Mouse (Mus musculus) testis, postnatal 14 days (tissue): Measurements from ENCODE around the gene Fam71e1.
A peak's percentile ranks its signal among the peaks of the same experiment; 100 is the strongest.

Experiments used
- DNase-seq: peaks from one replicate; pipeline ENCODE4 v3.0.0; 2021; ENCODE audit warnings: low spot score

The Fam71e1 gene

GRCm38 (mm10) chr7:44501563-44502115, 5.3 kb downstream of the Fam71e1 start:
- DNase-seq, result peak; percentile 20

GRCm38 (mm10) chr7:44507491-44507890, 11.1 kb downstream of the Fam71e1 start:
- no peak for DNase-seq

- DNase-seq, result no peak
These were observed 23.0 kb downstream of the Fam71e1 start for GRCm38 (mm10) chr7:44519240-44519913.

GRCm38 (mm10) chr7:44520990-44521389, 24.6 kb downstream of the Fam71e1 start:
- no peak for DNase-seq

GRCm38 (mm10) chr7:44521710-44522109, 25.3 kb downstream of the Fam71e1 start:
- no peak for DNase-seq

- DNase-seq, result no peak
These were observed 26.7 kb downstream of the Fam71e1 start for GRCm38 (mm10) chr7:44523056-44523455.

GRCm38 (mm10) chr7:44524502-44524901, 28.1 kb downstream of the Fam71e1 start, which contains the start of gene Mybpc2:
TSS of gene Mybpc2 (minus strand) at chr7:44524656.
- no peak for DNase-seq

- peak; percentile 84 for DNase-seq
These were observed 28.9 kb downstream of the Fam71e1 start for GRCm38 (mm10) chr7:44525126-44525832.

GRCm38 (mm10) chr7:44526414-44527154, 30.2 kb downstream of the Fam71e1 start:
- no peak for DNase-seq

GRCm38 (mm10) chr7:44527483-44528398, 31.4 kb downstream of the Fam71e1 start:
- no peak for DNase-seq

GRCm38 (mm10) chr7:44529518-44529917, 33.1 kb downstream of the Fam71e1 start:
- no peak for DNase-seq

GRCm38 (mm10) chr7:44530507-44530906, 34.1 kb downstream of the Fam71e1 start:
- DNase-seq, result no peak

GRCm38 (mm10) chr7:44531207-44531606, 34.8 kb downstream of the Fam71e1 start:
- no peak for DNase-seq

GRCm38 (mm10) chr7:44531946-44532732, 35.8 kb downstream of the Fam71e1 start, which contains the start of gene Spib:
TSS of gene Spib (minus strand) at chr7:44532071.
- DNase-seq, result no peak

GRCm38 (mm10) chr7:44532918-44533745, 36.8 kb downstream of the Fam71e1 start:
- no peak for DNase-seq

- no peak for DNase-seq
These were observed 37.3 kb downstream of the Fam71e1 start for GRCm38 (mm10) chr7:44533746-44534045.

GRCm38 (mm10) chr7:44534242-44534641, 37.9 kb downstream of the Fam71e1 start:
- DNase-seq, result no peak

- DNase-seq, result no peak
These were observed 38.5 kb downstream of the Fam71e1 start for GRCm38 (mm10) chr7:44534656-44535441.
